Mouse (Mus musculus) E14TG2a.4 (cell line): ENCODE results near the gene Slc12a4.
"Not testable (repeated sequence)": the region's sequence is repeated elsewhere in the genome, so short reads cannot be mapped to it uniquely, and the experiment has no call there.

Experiments used
- CTCF ChIP-seq: conservative IDR thresholded peaks from 2 replicates; pipeline ENCODE4 v1.5.1; 2014; ENCODE audit warnings: low read length
- POU5F1 ChIP-seq: IDR thresholded peaks from 2 replicates; pipeline ENCODE4 v1.6.1; 2014; ENCODE audit warnings: low read length, borderline replicate concordance

DNA sequence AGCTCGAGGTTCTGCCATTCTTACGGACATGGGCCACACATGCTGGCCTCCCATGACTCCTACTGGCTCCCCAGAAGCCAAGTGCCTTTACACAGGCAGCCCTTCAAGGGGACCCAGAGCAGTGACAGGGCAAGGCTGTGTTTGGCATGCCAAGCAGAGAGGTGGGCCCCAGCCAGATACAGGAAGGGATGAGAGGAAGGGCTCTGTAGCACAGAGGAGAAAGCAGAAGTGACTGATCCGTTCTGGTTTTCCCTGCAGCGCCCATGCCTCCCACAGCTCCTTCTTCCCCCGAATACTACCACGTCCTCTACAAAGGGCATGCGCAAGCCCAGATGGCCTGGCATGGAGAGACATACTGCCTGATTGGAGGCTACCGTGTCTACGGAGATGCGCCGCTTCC is 17.5 kb upstream of the Slc12a4 start:
- TF ChIP-seq CTCF, POU5F1: not testable (repeated sequence)
